Mouse (Mus musculus): Measurements from ENCODE around the gene Rad51ap1.

The Rad51ap1 gene

GRCm38 (mm10) chr6:126939487-126940171, at the start of gene Rad51ap1, which contains the start of gene D6Wsu163e:
Rad51ap1 (minus strand) TSS chr6:126939587.
D6Wsu163e (plus strand) TSS chr6:126939962.
- peak; percentile 94 for DNase-seq

- peak; percentile 4 for DNase-seq
Observed at GRCm38 (mm10) chr6:126981539-126982234, 42.3 kb upstream of the Rad51ap1 start.

GRCm38 (mm10) chr6:126966241-126967026, 27.0 kb upstream of the Rad51ap1 start:
- no peak for DNase-seq

- no peak for DNase-seq
Observed at GRCm38 (mm10) chr6:126963426-126963825, 24.0 kb upstream of the Rad51ap1 start.

- DNase-seq, result no peak
Observed at GRCm38 (mm10) chr6:126962709-126963108, 23.3 kb upstream of the Rad51ap1 start.

- DNase-seq, result no peak
Observed at GRCm38 (mm10) chr6:126961371-126962018, 22.1 kb upstream of the Rad51ap1 start.

GRCm38 (mm10) chr6:126955734-126956133, 16.3 kb upstream of the Rad51ap1 start:
- peak; percentile 86 for DNase-seq

GRCm38 (mm10) chr6:126948336-126948735, 8.9 kb upstream of the Rad51ap1 start:
- DNase-seq, result no peak

GRCm38 (mm10) chr6:126940451-126940850, 1.1 kb upstream of the Rad51ap1 start:
- DNase-seq, result no peak

- DNase-seq, result no peak
Observed at GRCm38 (mm10) chr6:126938853-126939486, 417 bp downstream of the Rad51ap1 start.

- DNase-seq, result no peak
Observed at GRCm38 (mm10) chr6:126938047-126938446, 1.3 kb downstream of the Rad51ap1 start.

- no peak for DNase-seq
Observed at GRCm38 (mm10) chr6:126932896-126933295, 6.5 kb downstream of the Rad51ap1 start.

- DNase-seq, result peak; percentile 38
Observed at GRCm38 (mm10) chr6:126921111-126921881, 18.1 kb downstream of the Rad51ap1 start, which contains the start of gene Dyrk4. Dyrk4 (minus strand) TSS chr6:126921839.

GRCm38 (mm10) chr6:126914928-126915327, 24.5 kb downstream of the Rad51ap1 start:
- DNase-seq, result no peak

GRCm38 (mm10) chr6:126910727-126911126, 28.7 kb downstream of the Rad51ap1 start:
- no peak for DNase-seq

- DNase-seq, result no peak
Observed at GRCm38 (mm10) chr6:126907876-126908275, 31.5 kb downstream of the Rad51ap1 start.

GRCm38 (mm10) chr6:126907378-126907777, 32.0 kb downstream of the Rad51ap1 start:
- no peak for DNase-seq

GRCm38 (mm10) chr6:126877118-126877517, 62.3 kb downstream of the Rad51ap1 start:
- no peak for DNase-seq

All from lung, postnatal 14 days (tissue).